Mouse (Mus musculus) lung, postnatal 0 days (tissue): Measurements from ENCODE around the gene Pcsk5.

Experiments used
- CTCF ChIP-seq: IDR thresholded peaks from 2 replicates; pipeline ENCODE4 v1.5.1; 2016; ENCODE audit warnings: antibody characterized with exemption, mild to moderate bottlenecking
- EP300 ChIP-seq: IDR thresholded peaks from 2 replicates; pipeline ENCODE4 v1.6.1; 2016; ENCODE audit warnings: antibody characterized with exemption, mild to moderate bottlenecking, control low read depth

DNA sequence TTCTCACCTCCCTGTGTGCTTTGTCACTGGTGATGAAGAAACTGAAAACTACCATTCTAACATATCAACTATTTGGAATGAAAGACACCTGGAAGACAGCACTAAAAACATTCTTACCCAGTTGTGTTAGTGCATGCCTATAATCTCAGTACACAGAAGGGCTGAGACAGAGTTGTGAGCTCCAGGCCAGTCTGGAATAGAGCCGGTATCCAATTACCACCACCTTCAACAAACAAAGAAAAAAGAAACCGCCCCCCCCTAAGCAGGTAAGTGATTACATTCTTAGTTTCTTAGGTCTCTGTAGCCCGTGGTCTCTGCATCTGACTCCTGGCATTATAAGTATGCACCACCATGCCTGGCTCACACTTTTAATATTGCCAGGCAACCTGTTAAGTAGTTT lies 444.6 kb downstream of the Pcsk5 start:
- TF ChIP-seq EP300 = no peak
- no peak for TF ChIP-seq CTCF
